Mouse (Mus musculus): Measurements from ENCODE around the gene Ranbp6. TPM values are rescaled to one million over a fixed set of nuclear protein-coding genes. Genes with fewer than 3 reads are reported as not detected.

The Ranbp6 gene
- polyA plus RNA-seq, 1 experiment from 2014 or later = 5.2 TPM

DNA sequence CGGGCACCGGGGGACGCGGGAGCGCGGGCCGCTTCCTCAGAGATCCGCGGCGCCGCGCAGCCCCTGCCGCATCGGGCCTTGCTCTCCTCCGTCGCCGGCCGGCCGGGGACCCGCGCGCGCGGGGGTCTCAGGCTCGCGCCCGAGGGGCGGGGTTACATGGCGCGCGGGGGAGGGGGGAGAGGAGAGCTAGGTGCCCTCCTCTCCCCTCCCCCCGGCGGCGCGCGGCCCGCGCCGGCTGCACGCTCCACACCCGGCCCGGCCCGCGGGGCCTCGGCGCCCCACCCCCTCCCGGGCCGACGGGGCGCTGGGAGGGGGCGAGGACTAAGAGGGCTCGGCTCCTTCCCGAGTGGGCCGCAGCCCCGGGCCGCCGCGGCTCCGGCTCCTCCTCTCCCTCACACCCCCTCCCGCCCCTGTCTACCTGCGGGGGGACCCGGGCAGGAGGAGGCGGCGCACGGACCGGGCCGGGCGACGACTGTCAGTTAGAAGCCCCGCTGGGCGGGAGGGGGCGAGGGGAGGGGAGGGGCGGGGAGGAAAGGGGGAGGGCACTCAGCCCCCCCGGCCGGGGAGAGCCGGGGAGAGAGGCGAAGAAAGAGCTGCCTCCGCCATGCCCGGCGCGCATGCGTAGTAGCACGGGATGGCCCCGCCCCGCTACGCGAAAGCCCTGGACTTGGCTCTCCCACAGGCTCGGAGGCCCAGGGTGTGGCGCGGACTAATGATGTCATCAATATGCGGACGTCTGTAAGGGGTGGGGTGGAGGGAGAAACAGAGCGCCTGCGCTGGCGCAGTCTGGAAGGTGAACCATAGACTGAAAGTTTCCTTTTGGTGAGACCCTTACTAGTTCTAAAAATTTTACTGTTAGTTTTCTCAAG, 6.6 kb downstream of the Ranbp6 start, which contains the start of gene 9930021J03Rik:
Gene 9930021J03Rik (minus strand): TSS at position 73 of the 869 bp plus-strand sequence.
- ATAC-seq (ENCODE audit: insufficient read depth) = peak; percentile 94
- under 1% methylated on average over 68 of the region's 95 CpGs for whole genome bisulfite sequencing (ENCODE audit: insufficient replicate concordance)
- H3K36me3 ChIP-seq (replicated peaks) = peaks cover 21% of the 10 kb centered on the region
- no peaks in the 10 kb centered on the region for H3K9me3 ChIP-seq (replicated peaks)
- peak within 1 kb of the TSS; percentile 94 for H3K9ac ChIP-seq
- peaks cover 27% of the 10 kb centered on the region for H3K4me1 ChIP-seq (replicated peaks)
- H3K4me2 ChIP-seq = peak within 1 kb of the TSS; percentile 99
- H3K4me3 ChIP-seq (replicated peaks) = peak within 1 kb of the TSS; percentile 97
- H3K27ac ChIP-seq (replicated peaks) = peak within 1 kb of the TSS; percentile 87
- no peaks in the 10 kb centered on the region for H3K27me3 ChIP-seq

GRCm38 (mm10) chr19:29805101-29805916, 7.5 kb downstream of the Ranbp6 start:
- H3K4me2 ChIP-seq = peak overlapping the region; percentile 99
- peaks cover 26% of the 10 kb centered on the region for H3K4me1 ChIP-seq (replicated peaks)
- no peaks in the 10 kb centered on the region for H3K9me3 ChIP-seq (replicated peaks)
- WGBS (ENCODE audit: insufficient replicate concordance) = 1% methylated on average over 71 of the region's 72 CpGs
- peak; percentile 67 for ATAC-seq (ENCODE audit: insufficient read depth)
- peak overlapping the region; percentile 94 for H3K9ac ChIP-seq
- H3K36me3 ChIP-seq (replicated peaks) = peaks cover 13% of the 10 kb centered on the region
- peak overlapping the region; percentile 97 for H3K4me3 ChIP-seq (replicated peaks)
- no peaks in the 10 kb centered on the region for H3K27me3 ChIP-seq
- H3K27ac ChIP-seq (replicated peaks) = peak overlapping the region; percentile 87

DNA sequence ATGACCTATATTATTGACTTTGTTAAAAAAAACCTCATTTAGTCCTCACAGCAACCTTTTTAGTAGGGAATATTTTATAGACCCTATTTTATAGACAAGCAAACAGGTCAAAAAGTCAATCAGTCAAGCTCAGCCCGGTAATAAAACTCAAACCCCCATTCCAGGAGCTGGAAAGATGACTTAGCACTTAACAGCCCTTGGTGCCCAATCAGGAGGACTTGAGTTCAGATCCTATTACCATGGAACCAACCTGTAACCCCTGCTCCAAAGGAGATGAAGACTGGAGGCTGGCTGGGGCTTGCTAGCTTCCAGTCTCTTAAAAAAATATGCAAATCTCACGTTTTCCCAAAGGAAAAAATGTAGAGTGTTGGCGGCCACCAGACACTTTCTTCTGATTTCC, 8.8 kb downstream of the Ranbp6 start:
- WGBS (ENCODE audit: insufficient replicate concordance) = 46% methylated on average over 3 of the region's 3 CpGs
- H3K27ac ChIP-seq (replicated peaks) = no peak overlapping the region; the same call in 1 of the 2 replicates
- peaks cover 26% of the 10 kb centered on the region for H3K4me1 ChIP-seq (replicated peaks)
- H3K27me3 ChIP-seq = no peaks in the 10 kb centered on the region
- H3K9ac ChIP-seq = 0 out of 2 replicates have a peak overlapping the region, but pooled peaks have one; percentile 5
- H3K36me3 ChIP-seq (replicated peaks) = peaks cover under 1% of the 10 kb centered on the region; the same call in 1 of the 2 replicates
- ATAC-seq (ENCODE audit: insufficient read depth) = no peak
- H3K9me3 ChIP-seq (replicated peaks) = no peaks in the 10 kb centered on the region
- H3K4me2 ChIP-seq = peak overlapping the region; percentile 99
- H3K4me3 ChIP-seq (replicated peaks) = peak overlapping the region; percentile 8

GRCm38 (mm10) chr19:29797371-29797770, 15.4 kb downstream of the Ranbp6 start:
- H3K9ac ChIP-seq = no peak overlapping the region
- WGBS (ENCODE audit: insufficient replicate concordance) = 72% methylated on average over 3 of the region's 3 CpGs
- no peaks in the 10 kb centered on the region for H3K27me3 ChIP-seq
- H3K27ac ChIP-seq (replicated peaks) = no peak overlapping the region
- no peak overlapping the region for H3K4me3 ChIP-seq (replicated peaks)
- no peaks in the 10 kb centered on the region for H3K36me3 ChIP-seq (replicated peaks)
- no peak for ATAC-seq (ENCODE audit: insufficient read depth)
- no peak overlapping the region for H3K4me2 ChIP-seq
- H3K4me1 ChIP-seq (replicated peaks) = peaks cover 14% of the 10 kb centered on the region
- H3K9me3 ChIP-seq (replicated peaks) = no peaks in the 10 kb centered on the region

DNA sequence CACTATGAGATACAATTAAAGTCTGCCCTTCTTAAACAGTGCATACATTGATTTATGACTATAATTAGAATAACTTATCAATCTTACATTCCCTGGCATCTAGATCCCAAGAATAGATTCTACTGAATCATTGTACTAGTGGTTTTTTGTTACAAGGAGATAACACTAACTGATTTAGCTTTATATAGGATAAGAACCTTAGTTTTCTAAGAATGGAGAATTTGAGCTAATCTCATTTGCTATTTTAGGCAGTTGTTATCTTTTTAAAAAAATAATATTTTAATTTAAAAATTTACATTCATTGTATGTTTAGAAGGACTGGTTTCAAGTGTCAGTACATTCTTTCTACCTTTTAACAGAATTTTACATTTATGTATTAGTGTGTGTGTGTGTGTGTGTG, 24.8 kb downstream of the Ranbp6 start:
- no peaks in the 10 kb centered on the region for H3K27me3 ChIP-seq
- H3K4me2 ChIP-seq = no peak overlapping the region
- no peak for ATAC-seq (ENCODE audit: insufficient read depth)
- peaks cover 7% of the 10 kb centered on the region; the same call in 1 of the 2 replicates for H3K36me3 ChIP-seq (replicated peaks)
- no peak overlapping the region for H3K27ac ChIP-seq (replicated peaks)
- peaks cover 2% of the 10 kb centered on the region; the same call in 1 of the 2 replicates for H3K4me1 ChIP-seq (replicated peaks)
- no peak overlapping the region for H3K9ac ChIP-seq
- H3K9me3 ChIP-seq (replicated peaks) = no peaks in the 10 kb centered on the region
- no peak overlapping the region for H3K4me3 ChIP-seq (replicated peaks)

DNA sequence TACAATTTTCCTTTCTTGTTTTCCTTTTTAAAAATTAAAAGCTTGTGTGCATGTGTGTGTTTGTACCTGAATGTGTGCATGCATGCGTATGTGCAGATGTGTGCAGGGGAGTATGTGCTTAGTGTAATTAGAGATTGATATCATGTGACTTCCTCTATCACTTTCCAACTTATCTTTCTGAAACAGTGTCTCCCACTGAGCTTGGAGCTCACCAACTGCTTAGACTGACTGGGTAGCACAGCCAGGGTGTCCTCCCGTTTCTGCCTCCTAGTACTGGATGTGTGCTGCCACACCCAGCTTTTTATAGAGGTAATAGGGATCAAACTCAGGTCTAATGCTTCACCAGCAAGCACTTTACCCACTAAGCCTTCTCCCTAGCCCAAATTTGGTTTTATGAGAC, 29.9 kb downstream of the Ranbp6 start:
- Histone ChIP-seq H3K36me3 (replicated peaks) (peaks cover 7% of the 10 kb centered on the region; the same call in 1 of the 2 replicates), H3K4me1 (replicated peaks) (peaks cover 5% of the 10 kb centered on the region; the same call in 1 of the 2 replicates), H3K4me2 (no peak overlapping the region), H3K9ac (no peak overlapping the region), H3K4me3 (replicated peaks) (no peak overlapping the region), H3K27ac (replicated peaks) (no peak overlapping the region), H3K27me3 (no peaks in the 10 kb centered on the region), H3K9me3 (replicated peaks) (no peaks in the 10 kb centered on the region)
- ATAC-seq (ENCODE audit: insufficient read depth) = no peak
- 46% methylated on average over 2 of the region's 2 CpGs for WGBS (ENCODE audit: insufficient replicate concordance)

Other genes starting within 250 kb of the Ranbp6 start
- 10.6 and 11.0 TPM in 2 replicates for gene Ermp1, start 164.6 kb downstream of the Ranbp6 start, polyA plus RNA-seq (2015; fragmentation: Nextera tagmentation; extraction: Ambion mirVana)
- not detected in 2 replicates for gene Mlana, start 115.2 kb downstream of the Ranbp6 start, polyA plus RNA-seq (2015; fragmentation: Nextera tagmentation; extraction: Ambion mirVana)
- gene 9930021J03Rik, start 7.0 kb downstream of the Ranbp6 start, polyA plus RNA-seq (2015; fragmentation: Nextera tagmentation; extraction: Ambion mirVana) = 1.2 and 1.4 TPM in 2 replicates
- gene Il33, start 112.1 kb upstream of the Ranbp6 start, polyA plus RNA-seq (2015; fragmentation: Nextera tagmentation; extraction: Ambion mirVana) = 1.2 TPM in 2 replicates
- not detected in 2 replicates for gene Trpd52l3, start 190.8 kb upstream of the Ranbp6 start, polyA plus RNA-seq (2015; fragmentation: Nextera tagmentation; extraction: Ambion mirVana)
- 29.7 and 31.2 TPM in 2 replicates for gene Uhrf2, start 217.5 kb upstream of the Ranbp6 start, polyA plus RNA-seq (2015; fragmentation: Nextera tagmentation; extraction: Ambion mirVana)

All from liver, embryonic 15.5 days (tissue).